Mouse (Mus musculus) right cerebral cortex, postnatal 10 days (tissue): ENCODE data around the gene Pkp3.
A peak's percentile ranks its signal among the peaks of the same experiment; 100 is the strongest.

Source experiments
- DNase-seq, 2 experiments: peaks; one replicate each; pipeline ENCODE4 v3.0.0; 2021; ENCODE audit warnings: low spot score in 2 of 2

Pkp3 gene

DNA sequence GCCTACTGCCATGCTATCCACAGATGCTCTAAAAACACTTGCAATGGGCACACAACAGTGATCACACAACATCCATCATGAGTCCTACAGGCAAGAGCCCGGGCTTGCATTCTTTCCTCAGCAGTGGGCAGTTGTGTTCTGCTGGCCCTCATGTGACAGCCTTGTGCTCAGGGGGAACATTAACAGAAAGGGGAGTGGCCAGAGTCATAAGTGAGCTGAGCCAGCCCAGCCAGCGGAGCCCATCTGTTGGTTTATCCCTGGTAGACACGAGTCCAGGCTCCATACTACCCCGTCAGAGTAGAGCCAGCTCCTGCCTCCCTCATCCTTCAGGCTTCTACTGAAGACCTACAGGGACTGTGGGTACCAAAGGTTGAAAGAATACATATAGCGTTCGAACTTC is 15.9 kb downstream of the Pkp3 start:
- DNase-seq = no peak

DNA sequence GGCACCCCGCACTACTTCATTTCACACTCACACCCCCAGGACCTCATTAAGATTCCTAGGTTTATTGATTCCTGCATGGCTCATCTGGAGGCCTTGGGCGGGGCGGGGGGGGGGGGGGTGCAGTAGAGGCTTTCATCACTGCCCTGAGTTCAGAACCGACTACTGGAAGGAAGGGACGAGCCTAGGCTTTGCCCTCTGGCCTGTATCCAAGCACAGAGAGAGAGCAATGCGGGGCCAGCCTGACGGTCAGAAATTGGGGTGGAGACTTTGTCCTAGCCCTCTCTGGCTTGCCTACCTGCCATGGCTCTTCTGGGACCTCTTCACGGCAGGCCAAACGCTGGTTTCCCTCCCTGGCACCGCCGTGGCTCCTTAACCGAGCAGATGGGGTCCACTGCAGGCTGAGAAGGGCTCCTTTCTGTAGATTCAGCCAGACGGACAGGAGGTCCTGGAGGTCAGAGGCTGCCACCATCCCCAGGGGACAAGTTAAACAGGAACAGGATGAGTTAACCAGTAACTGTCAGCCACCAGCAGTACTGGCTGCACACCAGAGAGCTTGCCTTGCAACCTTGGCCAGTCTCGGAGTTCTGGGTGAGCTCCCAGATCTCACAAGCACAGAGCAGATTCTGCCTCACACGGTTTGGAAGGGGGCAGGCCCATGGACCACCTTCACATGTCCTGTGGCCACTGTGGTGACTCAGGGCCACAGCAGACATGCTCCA is 16.6 kb downstream of the Pkp3 start:
- DNase-seq = no peak

DNA sequence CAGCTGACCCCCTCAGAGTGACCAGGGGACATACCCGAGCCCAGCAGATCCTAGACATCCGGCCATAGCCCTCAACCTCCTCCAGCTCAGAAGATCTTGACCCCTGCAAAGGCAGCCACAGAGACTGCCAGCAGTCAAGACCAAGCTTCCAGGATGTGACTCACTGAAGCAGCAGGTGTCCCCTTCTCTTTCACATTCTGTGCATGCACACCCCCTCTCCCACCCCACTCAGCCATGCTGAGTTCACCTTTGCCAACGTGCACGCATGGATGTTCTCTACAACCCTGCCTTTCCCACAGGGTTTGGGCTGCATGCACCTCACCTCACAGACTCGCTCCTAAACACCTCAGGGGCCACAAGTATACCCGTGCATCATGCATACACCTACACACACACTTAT is 18.0 kb downstream of the Pkp3 start:
- DNase-seq = no peak

DNA sequence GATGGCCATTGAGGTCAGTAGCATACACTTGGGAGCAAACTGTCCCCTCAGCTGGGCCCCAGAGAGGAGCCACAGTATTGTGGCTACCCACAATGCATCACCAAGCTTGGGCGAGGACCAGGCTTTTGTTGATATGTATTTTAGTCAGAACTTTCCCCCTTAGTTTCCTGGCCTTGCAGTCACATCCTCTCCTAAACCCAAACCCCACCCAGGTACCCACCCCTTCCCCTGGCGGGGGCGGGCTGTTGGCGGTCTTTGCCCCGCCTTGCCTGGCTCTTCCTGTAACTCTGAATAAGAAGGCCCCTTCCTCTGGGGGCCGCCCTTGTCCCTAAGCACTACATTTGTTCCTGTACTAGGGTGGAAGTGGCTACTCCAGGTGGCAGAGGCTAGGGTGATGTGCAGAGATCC is 18.6 kb downstream of the Pkp3 start:
- DNase-seq = no peak

DNA sequence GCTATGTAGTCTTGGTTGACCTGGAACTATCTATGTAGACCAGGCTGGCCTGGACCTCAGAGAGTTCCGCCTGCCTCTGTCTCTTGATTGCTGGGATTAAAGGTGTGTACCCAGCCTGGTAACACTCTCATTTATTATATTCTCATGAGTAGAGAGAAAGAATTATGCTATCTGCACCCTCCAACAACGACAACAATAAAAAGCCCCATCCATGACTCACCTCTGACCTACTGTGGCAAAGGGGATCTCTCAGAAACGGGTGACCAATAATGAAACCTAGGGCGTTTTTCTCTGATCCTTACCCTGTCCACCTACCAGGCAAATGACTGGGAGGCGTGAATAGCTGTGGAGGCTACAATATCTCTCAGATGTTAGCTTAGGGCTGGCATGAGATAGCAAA is 19.2 kb downstream of the Pkp3 start:
- no peak for DNase-seq

DNA sequence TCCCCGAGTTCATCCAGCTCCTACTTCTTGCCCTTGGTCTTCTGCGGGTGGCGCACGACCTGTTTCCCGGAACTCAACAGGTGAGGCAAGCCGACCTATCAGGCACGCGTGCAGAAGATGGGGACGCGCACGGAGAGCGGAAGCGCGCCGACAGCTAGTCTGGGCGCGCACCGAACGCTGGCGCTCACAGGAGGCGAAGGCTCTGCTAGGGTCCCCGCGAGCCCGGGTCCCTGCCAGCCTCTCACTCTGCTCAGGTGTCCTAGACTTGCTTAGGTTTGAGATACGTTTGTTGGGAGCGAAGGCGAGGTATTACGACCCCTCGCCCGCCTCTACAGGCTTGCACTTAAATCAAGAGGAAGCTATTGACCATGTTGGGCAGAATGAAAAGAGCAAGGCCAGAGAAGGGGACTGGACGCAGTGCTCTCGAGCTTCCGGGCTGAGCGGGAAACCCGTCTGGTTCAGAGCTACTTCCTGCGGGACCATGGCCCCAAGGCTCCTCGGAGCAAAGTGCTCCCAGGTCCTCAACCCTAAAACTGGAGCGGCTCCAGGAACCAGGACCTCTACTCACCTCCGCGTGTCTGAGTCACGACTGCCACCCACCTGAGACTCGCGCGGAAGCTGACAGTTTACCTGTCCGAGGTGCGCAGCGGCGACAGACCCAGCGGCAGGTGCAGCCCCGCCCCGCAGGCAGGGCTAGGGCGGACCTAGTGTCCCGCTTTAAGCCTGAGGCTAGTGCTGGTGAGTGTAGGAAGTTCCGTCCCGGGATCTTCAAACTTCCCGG is 22.1 kb downstream of the Pkp3 start, which contains the start of gene Sigirr:
Gene Sigirr (minus strand): TSS at position 662 of the 781 bp plus-strand sequence.
- DNase-seq = peak in 1 of 2 experiments; percentile 65

DNA sequence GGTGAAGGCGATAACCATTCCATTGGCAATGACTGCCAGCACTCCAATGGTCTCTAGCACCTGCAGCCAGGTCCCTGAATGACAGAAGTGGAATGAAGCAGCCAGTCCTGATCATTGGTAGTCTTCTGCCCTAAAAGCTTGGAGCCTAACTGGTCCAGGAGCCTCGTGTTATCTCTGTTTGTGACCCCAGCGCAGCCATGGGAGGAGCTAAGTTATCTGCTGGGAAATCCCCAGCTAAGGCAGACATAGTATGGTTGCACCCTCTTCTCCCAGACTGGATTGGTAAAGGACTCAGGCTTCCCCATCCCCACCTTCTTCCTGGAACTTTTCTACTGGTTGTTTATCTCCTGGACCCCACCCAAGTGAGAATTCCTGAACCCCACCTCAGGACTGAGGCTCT is 25.1 kb downstream of the Pkp3 start:
- DNase-seq = no peak

DNA sequence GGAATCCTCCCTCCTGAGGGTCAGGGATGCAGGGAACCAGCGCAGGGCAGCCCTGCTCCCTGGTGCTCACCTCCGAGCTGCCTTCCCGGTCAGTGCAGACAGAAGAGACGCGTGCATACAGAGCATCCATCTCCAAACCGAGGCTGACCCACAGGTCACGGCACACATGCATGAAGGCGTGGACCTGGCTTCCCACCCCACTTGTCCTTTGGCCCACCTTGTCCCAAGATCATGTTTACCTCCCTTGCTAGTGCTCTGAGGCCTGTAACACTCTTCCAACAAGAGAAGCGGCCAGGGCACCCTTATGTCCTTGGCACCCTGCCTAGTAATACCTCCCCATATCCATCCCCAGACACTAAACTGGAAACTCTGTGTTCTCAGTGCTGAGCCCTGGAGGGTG is 37.9 kb downstream of the Pkp3 start:
- DNase-seq = no peak

DNA sequence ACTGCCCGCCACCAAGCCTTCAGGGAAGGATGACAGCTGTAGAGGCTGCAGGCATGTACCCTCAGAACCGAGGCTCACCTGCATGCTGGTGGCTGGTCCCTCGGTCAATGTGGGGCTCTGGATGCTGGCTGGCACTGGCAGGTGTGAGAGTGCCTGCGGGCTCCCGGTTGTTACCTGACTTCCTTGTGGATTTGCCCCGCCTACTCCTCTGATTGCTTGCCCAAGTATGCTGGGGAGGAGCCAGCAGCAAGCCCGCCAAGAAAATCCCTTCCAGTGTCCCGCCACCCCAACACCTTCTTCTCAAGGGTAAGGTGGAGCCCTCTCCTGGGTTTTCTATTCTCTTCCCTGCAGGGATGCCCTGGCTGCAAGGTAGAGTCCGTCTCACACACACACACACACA is 39.6 kb downstream of the Pkp3 start, which contains the start of gene Ano9:
Gene Ano9 (minus strand): TSS at position 171 of the 400 bp plus-strand sequence.
- no peak for DNase-seq

DNA sequence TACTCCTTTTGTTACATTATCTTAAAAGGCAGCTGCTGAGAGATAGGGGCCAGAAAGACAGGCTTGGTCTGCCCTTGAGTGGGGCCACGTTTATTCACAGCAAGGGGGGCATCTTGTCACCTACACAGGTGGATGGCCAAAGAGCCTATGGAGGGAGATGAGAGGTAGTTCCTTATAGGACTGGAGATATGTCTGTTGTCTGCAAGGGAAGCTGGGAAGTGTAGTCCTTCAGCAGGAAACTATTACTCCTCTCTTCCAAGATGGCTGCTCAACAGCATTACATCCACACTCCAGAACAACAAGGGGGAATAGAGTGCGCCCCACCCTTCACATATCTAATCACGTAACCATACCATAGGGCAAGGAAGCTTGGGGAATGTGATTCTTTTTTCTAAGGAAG is 41.5 kb downstream of the Pkp3 start:
- no peak for DNase-seq

DNA sequence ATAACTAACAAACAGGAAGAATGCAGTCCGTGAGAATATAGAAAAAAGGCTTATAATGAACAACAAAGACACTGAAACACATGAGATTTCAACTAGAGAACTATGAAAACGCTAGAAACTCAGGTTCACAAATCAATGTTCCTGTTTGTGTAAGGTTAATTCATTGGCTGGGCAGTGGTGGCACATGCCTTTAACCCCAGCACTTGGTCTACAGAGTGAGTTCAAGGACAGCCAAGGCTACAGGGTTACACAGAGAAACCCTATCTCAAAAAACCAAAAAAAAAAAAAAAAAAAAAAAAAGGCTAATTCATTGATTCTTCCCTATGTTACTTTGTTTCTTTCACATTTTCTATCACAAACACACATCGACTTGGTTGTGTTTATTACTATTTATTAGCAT is 42.6 kb downstream of the Pkp3 start:
- DNase-seq = no peak

DNA sequence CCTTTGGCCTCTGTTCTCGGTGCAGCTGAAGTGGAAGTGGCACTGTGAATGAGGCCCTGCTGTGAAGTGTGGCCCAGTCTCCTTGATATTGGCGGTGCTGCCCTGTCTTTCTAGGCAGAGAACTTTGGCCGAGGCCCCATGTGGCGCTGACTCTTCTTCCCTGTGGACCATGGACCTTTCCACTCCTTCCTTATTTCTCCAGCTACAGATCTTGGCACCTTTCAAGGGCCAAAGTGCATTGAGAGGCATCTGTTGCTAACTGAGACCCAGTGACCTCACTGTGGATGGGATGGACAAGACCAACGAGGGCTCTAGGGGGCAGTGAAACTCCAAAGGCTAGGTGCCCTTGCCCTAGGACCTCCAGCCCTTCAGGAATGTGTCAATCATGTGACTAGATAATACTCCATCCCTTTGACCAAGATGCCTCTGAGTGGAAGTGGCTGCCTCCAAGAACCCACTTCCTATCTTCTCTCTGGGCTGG is 43.1 kb downstream of the Pkp3 start:
- no peak for DNase-seq

DNA sequence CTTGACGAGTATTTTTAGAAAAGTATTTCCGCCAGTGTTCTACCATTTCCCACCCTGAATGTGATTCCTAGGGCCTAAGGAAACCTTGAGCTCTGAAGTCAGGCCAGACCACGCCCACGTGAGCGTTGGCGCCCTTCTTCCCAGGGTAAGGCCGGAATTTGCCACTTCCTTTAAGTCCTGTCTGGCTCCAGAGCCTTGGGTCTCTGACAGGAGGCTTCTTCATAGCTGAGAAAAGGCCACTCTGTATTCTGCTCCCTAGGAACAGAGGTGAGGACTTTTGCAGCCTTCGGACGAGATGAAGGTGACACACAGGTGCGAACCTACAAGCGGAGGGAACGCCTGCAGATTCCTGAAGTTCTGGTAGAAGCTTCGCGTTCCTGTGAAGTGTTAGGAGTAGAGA is 44.2 kb downstream of the Pkp3 start, which contains the start of gene Ptdss2:
Gene Ptdss2 (plus strand): TSS at position 138 of the 400 bp plus-strand sequence.
- no peak for DNase-seq

DNA sequence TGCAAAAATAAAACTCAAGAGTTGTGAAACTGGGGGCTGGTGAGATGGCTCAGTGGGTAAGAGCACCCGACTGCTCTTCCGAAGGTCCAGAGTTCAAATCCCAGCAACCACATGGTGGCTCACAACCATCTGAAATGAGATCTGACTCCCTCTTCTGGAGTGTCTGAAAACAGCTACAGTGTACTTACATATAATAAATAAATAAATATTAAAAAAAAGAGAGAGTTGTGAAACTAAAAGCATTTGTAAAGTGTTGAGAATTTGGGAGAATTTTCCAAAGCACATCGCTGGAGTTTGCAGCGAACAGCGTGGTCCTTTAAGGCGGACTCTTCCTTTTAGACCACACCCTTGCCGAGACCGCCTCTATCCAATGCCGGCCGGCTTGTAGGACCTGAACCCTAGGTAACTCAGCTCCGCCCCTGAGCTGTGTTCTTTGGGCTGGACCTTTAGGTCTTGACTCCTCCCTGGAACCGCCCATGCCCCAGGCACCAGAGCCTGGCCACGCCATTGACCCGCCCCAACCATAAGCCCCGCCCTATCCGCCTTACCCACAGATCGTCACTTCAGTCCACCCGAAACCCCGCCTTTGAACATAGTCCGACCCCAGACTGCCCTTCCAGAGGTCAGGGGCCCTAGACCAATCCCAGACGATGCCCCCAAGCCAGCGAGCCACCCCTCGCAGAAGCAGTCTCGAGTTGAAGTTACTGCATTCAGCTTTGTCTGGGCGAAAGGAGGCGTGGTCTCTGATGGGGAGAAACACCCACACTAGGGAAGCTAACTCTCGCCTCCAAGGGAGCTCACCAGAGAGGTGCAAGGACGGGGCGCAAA is 44.9 kb downstream of the Pkp3 start:
- DNase-seq = peak; percentile 91 to 92

DNA sequence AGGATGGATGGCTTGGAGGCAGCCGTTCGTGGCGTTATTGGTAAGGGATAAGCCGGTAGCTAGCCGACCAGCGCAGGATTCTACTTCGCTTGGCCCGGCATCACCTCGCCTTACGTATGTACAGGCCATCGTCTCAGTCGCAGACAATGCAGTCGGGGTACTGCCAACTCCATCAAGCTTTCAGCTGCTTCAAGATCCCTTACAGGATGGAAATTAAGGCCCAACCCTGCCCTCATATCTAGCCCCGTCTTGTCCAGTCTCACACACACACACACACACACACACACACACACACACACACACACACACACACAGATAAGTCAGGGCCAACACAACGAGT is 45.5 kb downstream of the Pkp3 start:
- no peak for DNase-seq

DNA sequence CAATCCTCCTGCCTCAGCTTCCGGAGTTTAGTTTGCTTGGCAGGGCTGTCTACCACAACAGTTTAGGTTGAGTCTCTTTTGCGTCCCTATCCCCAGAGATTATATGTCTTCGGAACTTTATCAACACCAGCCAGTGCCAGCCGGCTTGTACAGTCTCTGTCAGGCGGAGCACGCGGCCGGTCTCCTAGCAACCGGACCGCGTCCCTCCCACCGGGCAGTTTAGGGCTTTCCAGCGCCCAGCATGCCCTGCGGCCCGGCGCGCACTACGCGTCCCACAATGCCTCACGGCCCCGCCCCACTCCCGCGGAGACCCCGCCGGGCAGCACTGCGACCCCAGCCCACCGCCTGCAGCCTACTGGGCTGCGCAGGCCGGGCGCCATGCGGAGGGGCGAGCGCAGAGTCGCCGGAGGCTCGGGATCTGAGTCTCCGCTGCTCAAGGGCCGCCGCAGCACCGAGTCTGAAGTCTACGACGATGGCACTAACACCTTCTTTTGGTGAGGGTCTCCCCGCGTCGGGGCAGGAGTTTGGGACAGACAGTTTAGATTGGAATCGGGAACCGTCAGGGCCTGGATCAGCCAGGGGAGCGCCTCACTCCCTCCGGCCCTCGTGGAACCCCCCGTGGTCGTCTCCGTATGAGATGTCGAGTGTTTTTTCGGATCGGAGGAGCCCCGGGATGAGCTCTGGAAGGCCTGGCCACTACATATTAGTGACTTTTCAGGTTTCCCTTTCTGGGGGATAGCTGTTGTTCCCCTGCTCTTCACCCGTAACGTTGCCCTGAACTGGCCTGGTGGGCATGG is 53.2 kb downstream of the Pkp3 start:
- DNase-seq = peak; percentile 95

DNA sequence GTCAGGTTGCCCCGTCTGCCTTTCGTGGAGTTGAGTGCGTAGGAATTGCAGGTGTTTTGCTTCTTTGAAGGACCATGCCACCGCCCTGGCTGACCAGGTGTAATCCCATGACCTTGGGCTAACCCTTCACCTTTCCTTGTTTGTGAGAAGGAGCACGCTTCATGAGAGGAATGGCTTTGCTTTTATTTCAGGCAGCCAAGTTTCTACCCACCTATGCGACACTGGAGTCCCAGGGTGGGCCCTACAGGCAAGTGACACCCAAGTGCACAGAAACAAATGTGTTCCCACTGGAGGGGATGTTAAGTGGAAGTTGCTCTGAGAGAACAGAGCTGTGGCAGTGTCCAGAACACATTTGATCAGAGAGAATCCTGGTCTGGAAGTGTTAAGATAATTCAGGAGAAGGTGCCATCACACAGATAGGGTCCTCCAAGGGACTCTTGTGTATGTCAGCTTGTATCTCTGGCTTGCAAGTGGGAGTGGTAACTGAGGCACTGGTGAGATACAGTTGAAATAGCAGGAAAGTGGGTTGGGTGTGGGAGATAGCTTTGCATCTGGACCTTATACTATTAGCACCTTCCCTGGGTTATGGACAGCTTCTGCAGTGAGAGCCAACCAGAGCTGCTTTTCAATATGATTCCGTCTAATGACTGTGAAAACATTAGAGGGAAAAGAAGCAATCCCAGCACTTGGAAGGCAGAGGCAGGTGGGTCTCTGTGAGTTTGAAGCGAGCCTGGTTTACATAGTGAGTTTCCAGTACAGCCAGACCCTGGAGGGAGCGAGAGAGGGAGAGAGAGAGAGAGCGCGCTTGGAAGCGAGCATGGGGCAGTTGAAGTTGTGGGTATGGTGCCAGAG is 54.1 kb downstream of the Pkp3 start:
- DNase-seq = no peak
